Mouse (Mus musculus) limb, embryonic 14.5 days (tissue): ENCODE results near the gene Cpsf2. TPM values are rescaled to one million over a fixed set of nuclear protein-coding genes. Genes with fewer than 3 reads are reported as not detected.

ENCODE experiments used
- ATAC-seq: fragments of 200-750 bp; cut with Nextera tagmentation; 2 replicates; pipeline ENCODE4 v1.8.0; 2017; ENCODE audit warnings: low read depth, moderate number of reproducible peaks, moderate TSS enrichment; ENCODE audit not compliant: low FRiP score
- DNase-seq: peaks from one replicate; pipeline ENCODE4 v3.0.0-alpha.2; 2015; ENCODE audit warnings: low spot score
- H3K27ac ChIP-seq: fragments of 300-500 bp; sonication (generic); replicated peaks from 2 replicates; pipeline ENCODE4 v1.5.1; 2014; ENCODE audit warnings: low read depth, mild to moderate bottlenecking, low read length, moderate library complexity, mixed read lengths
- H3K27me3 ChIP-seq: fragments of 300-500 bp; sonication (generic); 2 replicates; pipeline ENCODE4 v1.6.1; 2014; ENCODE audit warnings: low read length, mixed read lengths; ENCODE audit not compliant: control insufficient read depth, insufficient read depth
- H3K36me3 ChIP-seq: fragments of 300-500 bp; sonication (generic); 2 replicates; pipeline ENCODE4 v1.6.1; 2014; ENCODE audit warnings: mild to moderate bottlenecking, low read length, moderate library complexity, mixed read lengths; ENCODE audit not compliant: control insufficient read depth, insufficient read depth
- H3K4me1 ChIP-seq: fragments of 300-500 bp; sonication (generic); 2 replicates; pipeline ENCODE4 v1.6.1; 2014; ENCODE audit warnings: antibody characterized with exemption, low read length, mixed read lengths; ENCODE audit not compliant: control insufficient read depth, insufficient read depth
- H3K4me2 ChIP-seq: fragments of 300-500 bp; sonication (generic); replicated peaks from 2 replicates; pipeline ENCODE4 v1.6.1; 2014; ENCODE audit warnings: low read depth, mild to moderate bottlenecking, low read length, moderate library complexity; ENCODE audit not compliant: severe bottlenecking
- H3K4me3 ChIP-seq: fragments of 300-500 bp; sonication (generic); replicated peaks from 2 replicates; pipeline ENCODE4 v1.5.1; 2014; ENCODE audit warnings: low read length
- H3K9ac ChIP-seq: fragments of 300-500 bp; sonication (generic); 2 replicates; pipeline ENCODE4 v1.6.1; 2014; ENCODE audit warnings: mild to moderate bottlenecking, low read depth, low read length, moderate library complexity; ENCODE audit not compliant: severe bottlenecking
- H3K9me3 ChIP-seq: fragments of 300-500 bp; sonication (generic); 2 replicates; pipeline ENCODE4 v1.6.1; 2016; ENCODE audit warnings: low read length; ENCODE audit not compliant: control insufficient read depth
- POLR2A ChIP-seq: fragments of 200-500 bp; IDR thresholded peaks from 2 replicates; pipeline ENCODE4 v1.8.0; 2012; ENCODE audit warnings: inconsistent platforms, mild to moderate bottlenecking, moderate library complexity, borderline replicate concordance; ENCODE audit not compliant: insufficient read depth, insufficient read length; ENCODE audit errors: extremely low read depth
- WGBS: fragments of 180-500 bp; shearing (Covaris S2); extraction: QIAGEN DNeasy Blood & Tissue Kit; methylation state at CpG from one replicate; pipeline ENCODE4 v1.1.7; 2014; 5-methylcytosine and 5-hydroxymethylcytosine counted together
- polyA plus RNA-seq, 2 experiments: library from polyadenylated mRNA; depleted of rRNA in 1 of 2; stranded (reverse) in 1 of 2; unstranded in 1 of 2; fragments of >200 nt; fragmentation: Nextera tagmentation in 1 of 2; extraction: Ambion mirVana in 1 of 2; gene quantifications; 2 replicates each; pipeline versions ENCODE4 v1.2.1 to v1.2.3; 2012 to 2014

Cpsf2 gene
- polyA plus RNA-seq, 2 experiments, result 14.3 to 26.7 TPM

GRCm38 (mm10) chr12:102042247-102042646 is 66.5 kb downstream of the Cpsf2 start:
- Histone ChIP-seq H3K4me2 (no peak overlapping the region), H3K27me3 (no peaks in the 10 kb centered on the region), H3K4me3 (no peak overlapping the region), H3K9ac (no peak overlapping the region), H3K36me3 (no peaks in the 10 kb centered on the region), H3K27ac (no peak overlapping the region), H3K4me1 (no peaks in the 10 kb centered on the region), H3K9me3 (no peaks in the 10 kb centered on the region)
- no peak for DNase-seq
- no peak for TF ChIP-seq POLR2A
- 49% methylated on average over 7 of the region's 7 CpGs for WGBS
- ATAC-seq, result no peak

GRCm38 (mm10) chr12:102043840-102044239 is 68.1 kb downstream of the Cpsf2 start:
- TF ChIP-seq POLR2A, result no peak

GRCm38 (mm10) chr12:102054155-102054554 is 78.4 kb downstream of the Cpsf2 start:
- no peak for DNase-seq
- no peak overlapping the region for H3K4me2 ChIP-seq
- H3K27me3 ChIP-seq, result no peaks in the 10 kb centered on the region
- TF ChIP-seq POLR2A, result no peak
- no peak for ATAC-seq
- 80% methylated on average over 4 of the region's 4 CpGs for WGBS
- no peaks in the 10 kb centered on the region for H3K4me1 ChIP-seq
- H3K9me3 ChIP-seq, result no peaks in the 10 kb centered on the region
- no peak overlapping the region for H3K9ac ChIP-seq
- H3K4me3 ChIP-seq, result no peak overlapping the region
- no peaks in the 10 kb centered on the region for H3K36me3 ChIP-seq
- H3K27ac ChIP-seq, result no peak overlapping the region

More at GRCm38 (mm10) chr12:102043840-102044239, 68.1 kb downstream of the Cpsf2 start:
- 80% methylated on average over 5 of the region's 5 CpGs for WGBS
- no peak overlapping the region for H3K27ac ChIP-seq
- no peaks in the 10 kb centered on the region for H3K9me3 ChIP-seq
- no peak overlapping the region for H3K4me3 ChIP-seq
- ATAC-seq, result 0 out of 2 replicates have a peak, but pooled peaks have one; percentile 44
- H3K4me1 ChIP-seq, result no peaks in the 10 kb centered on the region
- H3K9ac ChIP-seq, result no peak overlapping the region
- H3K36me3 ChIP-seq, result no peaks in the 10 kb centered on the region
- no peak for DNase-seq
- H3K27me3 ChIP-seq, result no peaks in the 10 kb centered on the region
- H3K4me2 ChIP-seq, result no peak overlapping the region

DNA sequence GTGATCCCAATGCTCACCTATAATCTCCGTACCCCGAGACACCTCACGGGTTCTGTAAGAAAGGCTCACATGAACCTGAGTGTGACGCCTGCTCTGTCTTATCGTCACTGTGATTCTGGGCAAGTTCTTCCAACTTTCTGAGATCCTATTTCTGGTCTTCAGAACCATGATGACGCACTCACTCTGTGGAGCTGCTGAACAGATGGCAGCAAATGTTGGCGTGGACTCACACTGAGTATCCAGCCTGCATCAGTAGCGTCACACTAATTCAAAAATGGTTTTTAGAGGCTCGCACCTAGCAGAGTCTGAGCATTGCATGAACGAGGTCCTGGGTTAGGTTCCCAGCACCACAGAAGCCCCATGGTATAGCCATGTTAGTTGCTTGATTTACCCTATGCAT is 80.0 kb downstream of the Cpsf2 start:
- Histone ChIP-seq H3K27ac (no peak overlapping the region), H3K36me3 (no peaks in the 10 kb centered on the region), H3K9ac (no peak overlapping the region), H3K4me2 (no peak overlapping the region), H3K27me3 (no peaks in the 10 kb centered on the region), H3K9me3 (no peaks in the 10 kb centered on the region), H3K4me1 (no peaks in the 10 kb centered on the region), H3K4me3 (no peak overlapping the region)
- no peak for TF ChIP-seq POLR2A
- DNase-seq (no peak), ATAC-seq (no peak)
- WGBS, result 95% methylated on average over 10 of the region's 10 CpGs

Other genes with a start within 250 kb of the Cpsf2 start
- gene Fbln5, start 156.9 kb upstream of the Cpsf2 start, polyA plus RNA-seq (2012; rRNA removed), result 112 and 145 TPM in 2 replicates
- gene Fbln5, start 156.9 kb upstream of the Cpsf2 start, polyA plus RNA-seq (2014; fragmentation: Nextera tagmentation; extraction: Ambion mirVana), result 164 and 177 TPM in 2 replicates
- gene Trip11, start 62.7 kb upstream of the Cpsf2 start, polyA plus RNA-seq (2012; rRNA removed), result 9.3 and 10.5 TPM in 2 replicates
- gene Trip11, start 62.7 kb upstream of the Cpsf2 start, polyA plus RNA-seq (2014; fragmentation: Nextera tagmentation; extraction: Ambion mirVana), result 24.4 and 26.2 TPM in 2 replicates
- gene Atxn3, start 17.7 kb upstream of the Cpsf2 start, polyA plus RNA-seq (2012; rRNA removed), result 10.2 and 11.1 TPM in 2 replicates
- gene Atxn3, start 17.7 kb upstream of the Cpsf2 start, polyA plus RNA-seq (2014; fragmentation: Nextera tagmentation; extraction: Ambion mirVana), result 9.6 and 10.9 TPM in 2 replicates
- gene Slc24a4, start 152.7 kb downstream of the Cpsf2 start, polyA plus RNA-seq (2012; rRNA removed), result 1.7 and 2.3 TPM in 2 replicates
- 0.77 and 1.1 TPM in 2 replicates for gene Slc24a4, start 152.7 kb downstream of the Cpsf2 start, polyA plus RNA-seq (2014; fragmentation: Nextera tagmentation; extraction: Ambion mirVana)